Mouse (Mus musculus) CH12.LX (cell line): Measurements from ENCODE around the gene Pde1c. TPM values are rescaled to one million over a fixed set of nuclear protein-coding genes. Genes with fewer than 3 reads are reported as not detected.

Experiments
- DNase-seq: peaks from one replicate; pipeline ENCODE4 v3.0.0-alpha.2; 2013; ENCODE audit errors: extremely low read depth
- H3K27ac ChIP-seq: 2 replicates; pipeline ENCODE4 v1.5.1; 2012; ENCODE audit warnings: low read depth, mild to moderate bottlenecking, control low read depth, moderate library complexity; ENCODE audit not compliant: insufficient read depth
- H3K27me3 ChIP-seq: replicated peaks from 2 replicates; pipeline ENCODE3; 2012; ENCODE audit warnings: inconsistent platforms
- H3K36me3 ChIP-seq, 2 experiments: replicated peaks in 1 of 2; 2 replicates each; pipeline versions ENCODE3 to v1.6.1; 2012; ENCODE audit warnings: inconsistent platforms in 1 of 2, low read length in 1 of 2, mild to moderate bottlenecking in 1 of 2, mixed read lengths in 1 of 2, moderate library complexity in 1 of 2; ENCODE audit not compliant: control insufficient read depth in 1 of 2, insufficient read depth in 1 of 2
- H3K4me1 ChIP-seq, 2 experiments: 2 replicates each; pipeline ENCODE4 v1.6.1; 2012; ENCODE audit warnings: inconsistent platforms in 1 of 2, moderate library complexity in 1 of 2; ENCODE audit not compliant: insufficient read depth in 2 of 2, control insufficient read depth in 1 of 2
- H3K4me2 ChIP-seq: 2 replicates; pipeline ENCODE4 v1.6.1; 2012; ENCODE audit warnings: low read depth, mild to moderate bottlenecking, control low read depth; ENCODE audit not compliant: poor library complexity, insufficient read depth, severe bottlenecking
- H3K4me3 ChIP-seq, 3 experiments: fragments of 150-350 bp in 1 of 3; sonication (generic) in 1 of 3; replicated peaks in 1 of 3; 2 replicates each; pipeline versions ENCODE3 to v1.5.1; 2011 to 2012; ENCODE audit warnings: low read depth in 2 of 3, low read length in 2 of 3, mild to moderate bottlenecking in 2 of 3, moderate library complexity in 2 of 3, control low read depth in 1 of 3, improper control_type of control experiment in 1 of 3, inconsistent platforms in 1 of 3, mixed read lengths in 1 of 3; ENCODE audit not compliant: poor library complexity in 1 of 3
- H3K79me2 ChIP-seq: replicated peaks from 2 replicates; pipeline ENCODE4 v1.6.1; 2012; ENCODE audit warnings: mild to moderate bottlenecking, moderate library complexity; ENCODE audit not compliant: control insufficient read depth, poor library complexity, insufficient read depth, severe bottlenecking; ENCODE audit errors: extremely low read depth
- H3K9ac ChIP-seq: 2 replicates; pipeline ENCODE4 v1.6.1; 2012; ENCODE audit warnings: low read depth, mild to moderate bottlenecking, control low read depth, moderate library complexity; ENCODE audit not compliant: insufficient read depth
- H3K9me3 ChIP-seq: replicated peaks from 2 replicates; pipeline ENCODE3; 2012; ENCODE audit warnings: low read length, inconsistent platforms, mixed read lengths
- CHD1 ChIP-seq: IDR thresholded peaks from 2 replicates; pipeline ENCODE4 v1.6.1; 2012; ENCODE audit warnings: low read depth, low read length, improper control_type of control experiment, inconsistent platforms
- CHD2 ChIP-seq: IDR thresholded peaks from 2 replicates; pipeline ENCODE4 v1.6.1; 2011; ENCODE audit warnings: low read length, improper control_type of control experiment
- CTCF ChIP-seq, 2 experiments: IDR thresholded peaks in 1 of 2; conservative IDR thresholded peaks in 1 of 2; 2 replicates each; pipeline ENCODE4 v1.5.1; 2011 to 2012; ENCODE audit warnings: low read depth in 2 of 2, low read length in 2 of 2, improper control_type of control experiment in 1 of 2, inconsistent platforms in 1 of 2, mild to moderate bottlenecking in 1 of 2, moderate library complexity in 1 of 2
- E2F4 ChIP-seq: IDR thresholded peaks from 2 replicates; pipeline ENCODE4 v1.6.1; 2011; ENCODE audit warnings: low read depth, low read length, improper control_type of control experiment; ENCODE audit not compliant: insufficient replicate concordance
- ELF1 ChIP-seq: IDR thresholded peaks from 2 replicates; pipeline ENCODE4 v1.6.1; 2014; ENCODE audit warnings: low read depth, mild to moderate bottlenecking, inconsistent platforms, low read length, improper control_type of control experiment
- EP300 ChIP-seq: IDR thresholded peaks from 2 replicates; pipeline ENCODE4 v1.6.1; 2011; ENCODE audit warnings: low read length, improper control_type of control experiment
- ETS1 ChIP-seq: conservative IDR thresholded peaks from 2 replicates; pipeline ENCODE4 v1.6.1; 2012; ENCODE audit warnings: low read depth, mild to moderate bottlenecking, inconsistent platforms, low read length, improper control_type of control experiment, moderate library complexity
- IRF4 ChIP-seq: IDR thresholded peaks from 2 replicates; pipeline ENCODE4 v1.6.1; 2014; ENCODE audit warnings: low read depth, mild to moderate bottlenecking, inconsistent platforms, low read length, improper control_type of control experiment
- JUN ChIP-seq: IDR thresholded peaks from 2 replicates; pipeline ENCODE4 v1.6.1; 2011; ENCODE audit warnings: low read depth, mild to moderate bottlenecking, low read length, improper control_type of control experiment, moderate library complexity; ENCODE audit not compliant: insufficient read depth
- JUND ChIP-seq: conservative IDR thresholded peaks from 2 replicates; pipeline ENCODE4 v1.6.1; 2011; ENCODE audit warnings: low read depth, low read length, improper control_type of control experiment
- KAT2A ChIP-seq: IDR thresholded peaks from 2 replicates; pipeline ENCODE4 v1.6.1; 2012; ENCODE audit warnings: low read length, improper control_type of control experiment, inconsistent platforms; ENCODE audit not compliant: insufficient replicate concordance
- MAX ChIP-seq: IDR thresholded peaks from 2 replicates; pipeline ENCODE4 v1.6.1; 2011; ENCODE audit warnings: low read length, improper control_type of control experiment
- MEF2A ChIP-seq: IDR thresholded peaks from 2 replicates; pipeline ENCODE4 v1.6.1; 2014; ENCODE audit warnings: low read depth, mild to moderate bottlenecking, inconsistent platforms, low read length, improper control_type of control experiment, borderline replicate concordance
- MXI1 ChIP-seq: IDR thresholded peaks from 2 replicates; pipeline ENCODE4 v1.6.1; 2011; ENCODE audit warnings: mild to moderate bottlenecking, low read depth, low read length, improper control_type of control experiment
- MYC ChIP-seq: IDR thresholded peaks from 2 replicates; pipeline ENCODE4 v1.6.1; 2011; ENCODE audit warnings: low read depth, mild to moderate bottlenecking, improper control_type of control experiment, low read length
- NELFE ChIP-seq: IDR thresholded peaks from 2 replicates; pipeline ENCODE4 v1.6.1; 2011; ENCODE audit warnings: low read depth, low read length, improper control_type of control experiment
- PAX5 ChIP-seq: IDR thresholded peaks from 2 replicates; pipeline ENCODE4 v1.6.1; 2012; ENCODE audit warnings: low read length, inconsistent platforms, mixed read lengths
- POLR2A ChIP-seq: IDR thresholded peaks from 2 replicates; pipeline ENCODE4 v1.6.1; 2011; ENCODE audit warnings: low read depth, mild to moderate bottlenecking, improper control_type of control experiment, low read length
- POLR2AphosphoS2 ChIP-seq: IDR thresholded peaks from 2 replicates; pipeline ENCODE4 v1.6.1; 2011; ENCODE audit warnings: low read depth, low read length, improper control_type of control experiment
- SMC3 ChIP-seq: IDR thresholded peaks from 2 replicates; pipeline ENCODE4 v1.6.1; 2011; ENCODE audit warnings: low read depth, low read length, improper control_type of control experiment
- TBP ChIP-seq: conservative IDR thresholded peaks from 2 replicates; pipeline ENCODE4 v1.6.1; 2011; ENCODE audit warnings: low read depth, low read length, improper control_type of control experiment
- UBTF ChIP-seq: IDR thresholded peaks from 2 replicates; pipeline ENCODE4 v1.6.1; 2012; ENCODE audit warnings: low read depth, mild to moderate bottlenecking, inconsistent platforms, low read length, improper control_type of control experiment, moderate library complexity
- USF2 ChIP-seq: conservative IDR thresholded peaks from 2 replicates; pipeline ENCODE4 v1.6.1; 2011; ENCODE audit warnings: low read depth, low read length, improper control_type of control experiment
- ZC3H11A ChIP-seq: IDR thresholded peaks from 2 replicates; pipeline ENCODE4 v1.6.1; 2012; ENCODE audit warnings: low read depth, mild to moderate bottlenecking, inconsistent platforms, low read length, improper control_type of control experiment
- ZMIZ1 ChIP-seq: IDR thresholded peaks from 2 replicates; pipeline ENCODE4 v1.6.1; 2012; ENCODE audit warnings: low read depth, mild to moderate bottlenecking, inconsistent platforms, low read length, improper control_type of control experiment
- dilution Hi-C: fragments of 300-500 bp; cut with MboI; formaldehyde crosslinking; loops from 2 replicates; pipeline ENCODE4 v1.14.3; 2020; ENCODE audit warnings: low sequenced_read_pairs; ENCODE audit not compliant: extremely low pct_unique_long_range_greater_than_20kb, extremely low pct_ligation_motif_present
- in situ Hi-C: fragments of 300-500 bp; cut with MboI; formaldehyde crosslinking; loops from 3 replicates; pipeline ENCODE4 v1.14.3; 2019; ENCODE audit warnings: low sequenced_read_pairs, low pct_ligation_motif_present, low pct_unique_long_range_greater_than_20kb, mixed read lengths
- polyA plus RNA-seq: library from polyadenylated mRNA; unstranded; fragments of >175 nt; gene quantifications from 2 replicates; pipeline ENCODE4 v1.2.1, GENCODE M21; 2012; ENCODE audit warnings: low read depth; ENCODE audit not compliant: insufficient read length
- total RNA-seq, 2 experiments: library from RNA; depleted of rRNA; stranded (reverse); fragments of 300-350 nt in 1 of 2; fragments of >200 nt in 1 of 2; gene quantifications; 2 replicates each; pipeline ENCODE4 v1.2.3; 2012 to 2014

Gene Pde1c
- total and polyA plus RNA-seq, 3 experiments, result 2.3 to 3.8 (median 2.4) TPM

GRCm38 (mm10) chr6:56347207-56347606 is 221.7 kb downstream of the Pde1c start:
- Histone ChIP-seq H3K27ac (no peak overlapping the region), H3K4me1 (peaks cover 2 to 39% of the 10 kb centered on the region in 2 experiments; a peak in 2 of 4 replicates), H3K27me3 (no peaks in the 10 kb centered on the region), H3K9ac (no peak overlapping the region), H3K4me2 (no peak overlapping the region), H3K9me3 (no peaks in the 10 kb centered on the region), H3K4me3 (no peak overlapping the region), H3K79me2 (no peaks in the 10 kb centered on the region), H3K36me3 (peaks cover 0 to 7% of the 10 kb centered on the region in 2 experiments)
- in situ Hi-C loops, result no loop called here
- dilution Hi-C loops, result no loop called here
- no peak for DNase-seq
- no peak for TF ChIP-seq CHD2
- TF ChIP-seq SMC3, result no peak
- TF ChIP-seq IRF4, result no peak
- TF ChIP-seq POLR2A, result no peak
- TF ChIP-seq ELF1, result no peak
- TF ChIP-seq JUN, result no peak
- TF ChIP-seq E2F4, result no peak
- TF ChIP-seq ZMIZ1, result no peak
- TF ChIP-seq MAX, result no peak
- no peak for TF ChIP-seq MXI1
- no peak for TF ChIP-seq EP300
- no peak for TF ChIP-seq UBTF
- no peak for TF ChIP-seq CHD1
- no peak for TF ChIP-seq ZC3H11A
- no peak for TF ChIP-seq TBP
- TF ChIP-seq NELFE, result no peak
- no peak for TF ChIP-seq ETS1
- no peak for TF ChIP-seq MYC
- TF ChIP-seq POLR2AphosphoS2, result no peak
- no peak for TF ChIP-seq USF2

- H3K27me3 ChIP-seq, result no peaks in the 10 kb centered on the region
- in situ Hi-C loops, result no loop called here
These were observed 223.8 kb downstream of the Pde1c start for GRCm38 (mm10) chr6:56345082-56345481.

More at GRCm38 (mm10) chr6:56345082-56345481, 223.8 kb downstream of the Pde1c start:
- peaks cover 0 to 7% of the 10 kb centered on the region in 2 experiments for H3K36me3 ChIP-seq
- no peaks in the 10 kb centered on the region for H3K79me2 ChIP-seq
- no peak overlapping the region for H3K9ac ChIP-seq
- dilution Hi-C loops, result no loop called here
- H3K27ac ChIP-seq, result no peak overlapping the region
- no peak for DNase-seq
- no peak overlapping the region for H3K4me3 ChIP-seq
- H3K9me3 ChIP-seq, result no peaks in the 10 kb centered on the region
- H3K4me1 ChIP-seq, result peaks cover 2 to 36% of the 10 kb centered on the region in 2 experiments; a peak in 2 of 4 replicates
- H3K4me2 ChIP-seq, result no peak overlapping the region
- TF ChIP-seq ELF1 (no peak), PAX5 (no peak), KAT2A (no peak), MAX (no peak), JUND (no peak), CHD1 (no peak), MEF2A (no peak), POLR2A (no peak), TBP (no peak), ZC3H11A (no peak), MYC (no peak), CTCF (conservative IDR thresholded peaks at IDR 0.05 in 1 of 2, IDR thresholded peaks at IDR 0.05 in 1 of 2; ENCODE audit: low read depth in 2 of 2, low read length in 2 of 2) (no peak), JUN (no peak)
